Mouse (Mus musculus): Measurements from ENCODE around the gene Artn. TPM values are rescaled to one million over a fixed set of nuclear protein-coding genes. Genes with fewer than 3 reads are reported as not detected.

Artn gene
- total RNA-seq, 2 experiments from 2014 or later, result 1.9 to 2.2 TPM

DNA sequence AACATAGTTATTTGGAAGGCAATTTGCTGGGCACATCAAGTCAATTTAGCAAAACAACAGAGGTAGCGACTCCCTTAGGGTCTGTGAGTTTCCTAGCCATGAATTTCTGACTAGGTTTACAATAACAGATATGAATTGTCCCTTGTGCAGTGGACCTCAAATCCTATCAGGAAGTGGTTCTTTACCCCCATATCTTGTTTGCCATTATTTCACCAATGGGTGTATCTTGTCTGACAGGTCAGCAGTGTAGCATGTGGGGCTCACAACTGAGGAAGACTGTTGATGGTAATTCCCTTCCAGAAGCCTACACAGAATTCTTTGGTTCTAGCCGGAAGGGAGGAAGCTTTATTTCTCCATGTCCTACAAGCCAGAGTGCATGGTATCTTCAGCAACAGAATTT is 8.2 kb downstream of the Artn start:
- no peak for DNase-seq (ENCODE audit: extremely low spot score in 1 of 2, low spot score in 1 of 2)

- DNase-seq (ENCODE audit: extremely low spot score in 1 of 2, low spot score in 1 of 2), result no peak
Observed at GRCm38 (mm10) chr4:117918762-117919161, 10.8 kb downstream of the Artn start.

GRCm38 (mm10) chr4:117918261-117918660 is 11.3 kb downstream of the Artn start:
- no peak for DNase-seq (ENCODE audit: extremely low spot score in 1 of 2, low spot score in 1 of 2)

- no peak for DNase-seq (ENCODE audit: extremely low spot score in 1 of 2, low spot score in 1 of 2)
Observed at GRCm38 (mm10) chr4:117917847-117918246, 11.7 kb downstream of the Artn start.

DNA sequence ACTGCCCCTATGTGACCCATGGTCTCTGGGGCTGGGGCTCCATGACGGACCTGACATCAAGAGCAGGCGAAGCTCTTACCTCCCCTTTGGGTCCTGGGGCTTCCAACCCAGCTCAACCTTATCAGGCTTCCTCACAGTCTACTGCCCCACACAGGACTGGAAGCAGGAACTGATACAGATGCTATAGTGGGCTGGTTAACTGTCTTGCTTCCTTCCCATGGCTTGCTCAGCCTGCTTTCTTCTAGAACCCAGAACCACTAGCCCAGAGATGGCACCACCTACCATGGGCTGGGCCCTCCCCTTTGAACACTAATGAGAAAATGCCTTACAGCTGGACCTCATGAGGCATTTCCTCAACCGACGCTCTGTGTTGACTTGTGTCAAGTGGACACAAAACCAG is 12.2 kb downstream of the Artn start:
- DNase-seq (ENCODE audit: extremely low spot score in 1 of 2, low spot score in 1 of 2), result no peak

GRCm38 (mm10) chr4:117916386-117916785 is 13.2 kb downstream of the Artn start:
- no peak for DNase-seq (ENCODE audit: extremely low spot score in 1 of 2, low spot score in 1 of 2)

DNA sequence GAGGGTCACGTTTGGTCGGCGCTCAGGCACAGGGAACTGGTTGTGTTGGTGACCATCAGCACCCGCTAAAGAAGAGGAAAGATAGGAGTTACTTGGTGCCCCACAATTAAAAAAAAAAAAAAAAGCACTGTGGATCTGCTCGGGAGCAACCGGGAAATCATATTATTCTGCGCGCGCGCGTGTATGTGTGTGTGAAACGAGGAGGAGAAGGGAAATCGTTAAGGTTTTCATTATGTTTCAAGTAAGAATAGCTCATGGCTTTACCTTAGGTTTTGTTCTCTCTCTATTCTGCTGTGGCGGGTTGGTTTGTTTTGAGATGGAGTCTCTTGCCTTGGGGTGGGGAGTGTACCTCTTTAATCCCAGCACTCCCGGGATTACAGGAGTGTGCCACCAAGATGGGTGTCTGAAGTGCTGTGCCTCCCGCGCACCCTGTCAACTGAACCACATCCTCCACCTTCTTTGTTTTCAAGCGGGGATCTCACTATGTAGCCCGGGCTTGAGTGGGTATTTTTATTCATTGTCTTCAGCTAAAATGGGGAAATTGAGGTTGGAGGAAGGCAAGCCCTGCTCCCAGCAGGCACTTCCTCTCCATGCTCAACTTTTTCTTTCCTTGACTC is 14.0 kb downstream of the Artn start:
- no peak for DNase-seq (ENCODE audit: extremely low spot score in 1 of 2, low spot score in 1 of 2)

DNA sequence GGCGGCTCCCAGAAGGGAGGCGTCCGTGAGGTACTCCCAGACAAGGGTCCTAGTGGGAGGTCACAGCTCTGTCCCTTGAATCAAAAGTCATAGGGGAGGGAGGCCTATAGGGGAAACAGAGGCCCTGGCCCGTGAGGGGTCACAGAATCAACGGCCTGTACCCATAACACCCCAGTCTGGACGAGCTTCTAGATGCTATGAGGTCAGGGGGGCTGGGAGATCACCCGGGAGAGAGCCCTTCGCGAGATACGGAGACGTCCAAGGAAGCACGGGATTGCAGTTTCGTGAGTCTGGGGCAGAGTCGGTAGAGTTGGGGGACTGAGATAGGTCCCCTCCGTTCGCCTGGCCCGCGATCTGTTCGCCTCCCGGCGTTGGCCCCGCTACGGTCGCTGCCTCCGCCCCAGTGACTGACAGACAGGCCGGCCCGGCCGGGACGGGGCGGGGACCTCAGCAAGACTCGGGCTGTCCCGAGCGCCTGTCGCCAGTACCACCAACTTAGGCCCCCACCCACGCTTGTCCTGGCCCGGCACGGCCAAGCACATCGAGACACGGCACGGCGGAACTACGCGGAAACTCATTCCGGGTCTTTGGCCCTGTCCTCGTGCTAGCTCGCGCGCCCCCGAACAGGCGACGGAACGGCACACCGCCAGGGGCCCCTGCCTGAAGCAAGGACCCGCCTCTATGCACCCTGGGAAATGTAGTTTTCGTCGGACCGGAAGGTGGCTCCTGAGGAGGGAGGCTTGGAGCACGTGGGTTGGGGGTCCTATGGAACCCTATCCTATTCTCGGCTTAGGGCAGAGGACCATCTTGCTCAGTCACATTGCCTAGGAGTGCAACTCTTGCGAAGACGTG is 14.7 kb downstream of the Artn start, which contains the start of gene Ipo13:
Ipo13 (minus strand) TSS at position 409 of the 852 bp plus-strand sequence.
- peak; percentile 84 to 99 for DNase-seq (ENCODE audit: extremely low spot score in 1 of 2, low spot score in 1 of 2)

DNA sequence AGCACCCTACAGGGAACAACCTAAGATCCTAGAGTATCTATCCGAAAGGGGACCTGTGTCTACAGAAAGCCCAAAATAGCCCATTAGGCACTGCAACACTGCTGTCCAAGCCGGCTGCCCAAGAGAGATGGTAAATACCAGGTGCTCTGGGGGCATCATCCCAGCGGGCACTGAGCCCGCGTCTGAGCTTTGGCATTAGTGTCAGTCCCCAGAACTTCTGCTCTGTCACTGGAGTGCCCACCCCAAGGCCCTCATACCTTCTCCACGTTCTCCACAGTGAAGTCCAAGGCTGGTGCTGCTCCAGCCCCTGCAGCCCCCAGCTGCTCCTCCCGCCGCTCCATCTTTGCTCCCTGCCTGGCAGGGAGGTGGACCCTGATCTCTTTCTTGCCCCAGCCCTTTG is 15.5 kb downstream of the Artn start:
- DNase-seq (ENCODE audit: extremely low spot score in 1 of 2, low spot score in 1 of 2), result no peak

DNA sequence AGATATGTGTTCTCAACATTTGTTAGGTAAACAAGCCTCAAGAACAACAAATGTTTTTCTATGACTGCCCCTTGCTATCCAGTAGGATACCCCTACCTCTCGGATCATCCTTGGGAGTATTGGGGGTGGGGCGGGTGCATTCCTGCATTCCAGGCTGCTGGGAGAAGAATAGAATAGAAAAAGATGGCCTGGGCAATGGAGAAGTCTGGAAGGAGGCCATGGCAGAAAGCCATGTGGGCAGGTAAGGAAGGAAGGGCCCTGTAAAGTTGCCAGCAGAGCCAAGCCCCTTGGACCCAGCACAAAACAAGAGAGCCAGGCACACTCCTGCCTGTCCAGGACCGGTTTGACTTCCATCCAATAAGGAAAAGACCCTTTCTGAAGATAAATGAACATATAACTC is 16.1 kb downstream of the Artn start:
- no peak for DNase-seq (ENCODE audit: extremely low spot score in 1 of 2, low spot score in 1 of 2)

DNA sequence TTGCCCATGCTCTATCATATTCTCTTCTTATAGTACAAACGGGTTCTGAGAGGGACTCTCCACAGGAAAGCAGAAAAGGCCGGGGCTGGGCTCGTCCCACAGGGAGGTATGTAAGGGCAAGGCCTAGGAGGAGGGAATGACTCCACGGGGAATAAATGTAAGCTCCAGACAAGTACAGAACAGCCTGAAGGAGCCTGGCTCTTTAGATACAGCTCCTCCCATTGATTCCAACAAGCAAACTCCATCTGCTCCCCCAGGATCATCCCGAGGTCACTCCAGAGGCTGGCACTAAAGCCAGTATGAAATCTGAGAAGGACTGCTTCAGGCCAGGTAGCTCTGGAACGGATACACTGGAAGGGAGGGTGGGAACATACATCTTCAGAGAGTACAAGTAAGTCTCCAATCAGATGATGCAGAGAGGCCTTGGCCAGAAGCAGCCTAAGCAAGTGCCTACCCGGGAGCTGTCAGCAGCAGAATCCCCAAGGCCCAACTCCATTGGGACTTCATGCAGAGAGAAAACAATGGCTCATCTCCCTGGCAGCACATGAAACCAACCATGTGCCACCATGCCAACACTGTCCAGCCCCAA is 16.8 kb downstream of the Artn start:
- DNase-seq (ENCODE audit: extremely low spot score in 1 of 2, low spot score in 1 of 2), result no peak

- no peak for DNase-seq (ENCODE audit: extremely low spot score in 1 of 2, low spot score in 1 of 2)
Observed at GRCm38 (mm10) chr4:117912131-117912561, 17.4 kb downstream of the Artn start.

- DNase-seq (ENCODE audit: extremely low spot score in 1 of 2, low spot score in 1 of 2), result no peak
Observed at GRCm38 (mm10) chr4:117908834-117909453, 20.6 kb downstream of the Artn start.

- DNase-seq (ENCODE audit: extremely low spot score in 1 of 2, low spot score in 1 of 2), result no peak
Observed at GRCm38 (mm10) chr4:117906196-117906595, 23.4 kb downstream of the Artn start.

GRCm38 (mm10) chr4:117904761-117905160 is 24.8 kb downstream of the Artn start:
- DNase-seq (ENCODE audit: extremely low spot score in 1 of 2, low spot score in 1 of 2), result no peak

DNA sequence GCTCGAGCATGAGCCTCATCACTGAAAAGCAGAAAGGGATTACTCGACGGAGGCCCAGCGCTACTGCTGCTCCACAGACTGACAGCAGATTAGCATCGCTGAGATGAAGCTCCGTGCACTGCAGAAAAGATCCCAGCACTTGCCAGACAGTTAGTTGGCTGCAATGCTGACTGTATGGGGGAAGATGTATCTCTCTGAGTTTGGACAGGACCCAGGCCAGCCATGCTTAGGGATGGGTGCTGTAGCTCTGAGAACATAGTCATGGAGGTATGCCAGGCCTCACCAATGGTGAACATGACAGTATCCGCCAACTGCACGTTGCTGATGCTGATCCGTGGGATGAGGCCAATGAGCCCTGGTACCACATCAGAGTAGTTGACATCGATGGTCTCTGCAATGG is 25.5 kb downstream of the Artn start:
- no peak for DNase-seq (ENCODE audit: extremely low spot score in 1 of 2, low spot score in 1 of 2)

- no peak for DNase-seq (ENCODE audit: extremely low spot score in 1 of 2, low spot score in 1 of 2)
Observed at GRCm38 (mm10) chr4:117898111-117898510, 31.5 kb downstream of the Artn start.

DNA sequence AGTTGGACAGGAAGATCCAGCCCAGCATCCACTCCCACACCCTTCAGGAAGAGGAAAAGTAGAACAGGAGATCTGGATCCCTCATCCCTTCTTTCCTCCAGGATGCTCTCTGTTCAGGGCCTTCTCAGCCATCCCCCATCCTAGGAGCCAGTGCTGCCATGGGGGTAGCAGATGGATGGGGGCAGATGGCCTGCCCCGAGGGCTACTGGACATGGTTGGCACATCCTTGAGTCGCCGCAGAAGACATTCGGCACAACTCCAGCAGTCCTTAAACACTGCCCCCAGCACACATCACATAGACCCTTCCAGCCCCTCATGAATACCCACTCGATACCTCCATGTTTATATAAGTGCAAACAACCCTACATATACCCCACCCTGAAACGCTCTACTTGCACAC is 33.5 kb downstream of the Artn start:
- DNase-seq (ENCODE audit: extremely low spot score in 1 of 2, low spot score in 1 of 2), result no peak

DNA sequence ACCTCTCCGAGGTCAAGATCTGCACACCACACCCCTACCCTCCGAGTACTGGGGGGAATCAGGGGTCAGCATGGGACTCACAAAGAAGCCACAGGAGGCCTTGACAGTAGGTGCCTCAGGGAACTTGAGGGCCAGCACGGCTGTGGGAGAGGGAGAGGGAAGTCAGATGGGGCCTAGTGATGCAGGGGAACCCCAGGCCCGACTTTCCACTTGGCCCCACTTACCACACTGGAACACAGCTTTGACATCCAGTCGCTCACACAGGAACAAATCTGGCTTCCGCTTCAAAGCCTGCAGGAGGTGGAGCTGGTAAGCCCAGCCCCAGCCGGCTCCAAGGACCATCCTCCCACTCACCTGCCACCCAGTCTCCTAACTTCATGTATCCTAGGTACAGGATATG is 34.2 kb downstream of the Artn start:
- no peak for DNase-seq (ENCODE audit: extremely low spot score in 1 of 2, low spot score in 1 of 2)

GRCm38 (mm10) chr4:117894601-117895000 is 35.0 kb downstream of the Artn start:
- DNase-seq (ENCODE audit: extremely low spot score in 1 of 2, low spot score in 1 of 2), result no peak

GRCm38 (mm10) chr4:117893376-117893775 is 36.2 kb downstream of the Artn start:
- DNase-seq (ENCODE audit: extremely low spot score in 1 of 2, low spot score in 1 of 2), result no peak
